Mouse (Mus musculus): ENCODE data around the gene Katnbl1.
"Not testable (repeated sequence)": the region's sequence is repeated elsewhere in the genome, so short reads cannot be mapped to it uniquely, and the experiment has no call there.

Gene Katnbl1

GRCm38 (mm10) chr2:112396649-112397048 is 17.6 kb downstream of the Katnbl1 start:
- no peak for DNase-seq

DNA sequence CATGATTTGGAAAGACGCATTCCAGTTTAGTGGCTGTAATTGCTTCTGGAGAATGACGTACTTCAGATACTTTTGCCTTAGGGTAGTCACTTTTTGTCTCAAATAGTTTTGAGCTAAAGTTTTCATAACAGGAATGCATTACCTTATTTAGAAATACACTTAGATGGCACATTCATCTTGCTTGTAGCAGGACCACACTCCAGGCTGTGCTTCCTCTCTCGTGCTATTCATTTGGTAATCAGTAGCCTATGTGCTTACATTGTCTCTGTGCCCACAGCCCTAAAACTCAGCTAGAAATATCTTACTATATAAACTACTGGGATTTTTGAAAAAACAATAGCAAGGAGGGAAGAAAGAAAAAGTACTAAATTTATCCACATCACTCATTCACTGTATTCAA is 28.0 kb downstream of the Katnbl1 start:
- no peak for DNase-seq

GRCm38 (mm10) chr2:112425308-112425707 is 46.3 kb downstream of the Katnbl1 start:
- no peak for DNase-seq

DNA sequence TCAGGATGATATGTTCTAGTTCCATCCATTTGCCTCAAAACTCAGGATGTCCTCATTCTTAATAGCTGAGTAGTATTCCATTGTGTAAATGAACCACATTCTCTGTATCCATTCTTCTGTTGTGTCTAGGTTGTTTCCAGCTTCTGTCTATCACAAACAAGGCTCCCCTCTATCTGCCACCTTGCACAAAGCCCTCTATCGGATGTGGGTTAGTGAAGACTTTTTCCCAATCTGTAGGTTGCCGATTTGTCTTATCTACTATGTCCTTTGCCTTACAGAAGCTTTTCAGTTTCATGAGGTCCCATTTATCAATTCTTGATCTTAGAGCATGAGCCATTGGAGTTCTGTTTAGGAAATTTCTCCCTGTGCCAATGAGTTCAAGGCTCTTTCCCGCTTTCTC is 49.5 kb downstream of the Katnbl1 start:
- not testable (repeated sequence) for DNase-seq

DNA sequence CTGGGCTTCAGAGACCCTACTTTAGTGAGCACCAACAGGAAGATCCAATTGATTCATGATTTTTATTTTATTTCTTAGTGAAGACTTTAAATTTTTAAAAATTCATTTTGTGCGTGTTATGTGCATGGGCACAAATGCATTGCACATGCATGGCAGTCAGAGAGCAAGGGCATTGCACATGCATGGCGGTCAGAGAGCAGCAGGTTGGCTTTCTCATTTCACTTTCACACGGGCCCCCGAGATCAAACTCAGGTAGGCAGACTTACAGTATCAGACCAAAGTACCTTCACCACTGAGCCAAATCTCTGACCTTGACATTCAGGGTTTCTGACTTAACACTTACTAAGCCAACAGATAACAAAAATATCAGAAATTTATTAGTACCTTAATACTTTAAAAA is 50.7 kb downstream of the Katnbl1 start:
- no peak for DNase-seq

- no peak for DNase-seq
Observed at GRCm38 (mm10) chr2:112430403-112430802, 51.4 kb downstream of the Katnbl1 start.

DNA sequence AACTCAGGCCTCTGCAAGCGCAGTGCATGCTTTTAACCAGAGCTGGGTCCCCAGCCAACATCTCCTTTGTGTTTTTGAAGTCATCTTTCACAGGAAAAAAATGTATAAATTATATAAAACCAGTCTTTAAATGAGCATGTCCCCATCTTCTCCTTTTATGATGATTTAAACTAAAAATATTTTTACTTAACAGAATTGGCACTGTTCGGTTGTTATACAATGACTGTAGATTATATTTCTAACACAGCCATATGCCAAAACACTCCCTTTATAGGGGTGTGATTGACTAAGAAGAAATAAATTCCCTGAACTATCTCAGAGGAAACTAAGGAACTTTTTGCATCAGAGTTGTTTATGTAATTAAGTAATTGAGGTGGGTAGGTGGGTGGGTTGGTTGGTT is 53.5 kb downstream of the Katnbl1 start:
- no peak for DNase-seq

DNA sequence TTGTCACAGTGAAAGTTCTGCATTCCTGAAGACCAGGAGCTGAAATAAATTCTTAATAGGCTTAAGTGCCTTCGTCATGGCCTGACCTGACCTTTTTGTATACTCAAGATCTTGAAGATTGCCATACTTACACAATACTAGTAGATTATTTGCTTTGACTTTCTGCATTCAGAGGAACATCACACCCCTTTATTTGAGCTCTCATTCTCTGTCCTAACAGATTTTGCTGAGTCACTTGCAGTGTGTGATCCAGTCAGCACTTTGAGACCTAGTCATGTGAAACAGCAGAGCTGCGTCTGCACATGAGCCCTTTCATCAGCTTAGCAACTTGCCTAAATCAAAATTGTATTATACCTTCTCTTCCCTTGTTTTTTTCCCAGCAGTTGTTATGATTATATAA is 54.3 kb downstream of the Katnbl1 start:
- DNase-seq: no peak

- DNase-seq: no peak
Observed at GRCm38 (mm10) chr2:112436292-112436691, 57.3 kb downstream of the Katnbl1 start.

DNA sequence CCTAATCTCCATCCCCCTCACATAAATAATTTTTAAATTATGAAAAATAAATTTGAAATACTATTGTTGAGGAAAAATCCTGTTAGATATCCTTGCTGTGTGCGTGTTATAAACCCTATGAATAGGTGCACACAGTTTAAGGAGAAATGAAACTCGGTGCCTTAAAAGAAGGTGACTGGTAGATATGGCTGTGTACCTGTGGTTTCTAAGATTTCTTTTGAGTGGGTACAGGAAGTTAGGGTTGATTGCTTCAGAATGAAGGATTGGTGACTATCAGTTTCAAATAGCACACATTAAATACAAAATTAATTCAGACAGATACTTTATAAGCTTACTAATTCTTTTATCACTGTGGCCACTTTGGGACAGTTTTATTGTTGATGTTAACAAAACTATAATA is 58.6 kb downstream of the Katnbl1 start:
- no peak for DNase-seq

DNA sequence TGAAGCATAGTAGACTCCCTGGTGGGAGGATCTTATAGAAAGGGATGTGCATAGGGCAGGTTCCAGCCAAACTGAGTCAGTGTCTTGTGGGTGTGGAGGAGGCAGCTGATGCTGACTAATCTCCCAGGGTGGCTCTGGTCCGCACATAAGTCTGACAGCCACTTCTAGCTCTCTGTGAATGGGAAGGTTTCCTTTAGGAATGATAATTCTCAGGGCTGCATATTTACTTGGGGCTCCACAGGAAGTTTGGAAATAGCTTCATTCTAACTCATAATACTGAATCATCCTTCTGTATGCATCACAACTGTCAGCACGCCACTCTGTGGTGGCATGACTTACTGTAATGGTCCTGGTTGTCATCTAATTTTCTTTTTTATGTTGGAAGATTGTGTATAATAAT is 64.5 kb downstream of the Katnbl1 start:
- DNase-seq: no peak

- no peak for DNase-seq
Observed at GRCm38 (mm10) chr2:112445511-112445910, 66.5 kb downstream of the Katnbl1 start.

DNA sequence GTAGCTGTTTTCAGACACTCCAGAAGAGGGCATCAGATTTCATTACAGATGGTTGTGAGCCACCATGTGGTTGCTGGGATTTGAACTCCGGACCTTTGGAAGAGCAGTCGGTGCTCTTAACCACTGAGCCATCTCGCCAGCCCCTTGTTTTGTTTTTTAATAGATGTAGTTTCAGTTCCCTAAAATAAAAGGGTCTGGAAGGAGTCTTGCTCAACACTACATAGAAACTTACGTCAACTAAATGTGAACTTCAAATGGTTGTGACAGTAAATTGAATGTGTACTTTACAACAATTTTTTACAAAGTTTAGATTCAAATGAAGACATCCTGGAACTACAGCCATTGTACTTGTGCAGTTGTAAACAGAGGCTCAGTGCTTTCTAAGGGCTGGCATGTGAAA is 69.0 kb downstream of the Katnbl1 start:
- not testable (repeated sequence) for DNase-seq

DNA sequence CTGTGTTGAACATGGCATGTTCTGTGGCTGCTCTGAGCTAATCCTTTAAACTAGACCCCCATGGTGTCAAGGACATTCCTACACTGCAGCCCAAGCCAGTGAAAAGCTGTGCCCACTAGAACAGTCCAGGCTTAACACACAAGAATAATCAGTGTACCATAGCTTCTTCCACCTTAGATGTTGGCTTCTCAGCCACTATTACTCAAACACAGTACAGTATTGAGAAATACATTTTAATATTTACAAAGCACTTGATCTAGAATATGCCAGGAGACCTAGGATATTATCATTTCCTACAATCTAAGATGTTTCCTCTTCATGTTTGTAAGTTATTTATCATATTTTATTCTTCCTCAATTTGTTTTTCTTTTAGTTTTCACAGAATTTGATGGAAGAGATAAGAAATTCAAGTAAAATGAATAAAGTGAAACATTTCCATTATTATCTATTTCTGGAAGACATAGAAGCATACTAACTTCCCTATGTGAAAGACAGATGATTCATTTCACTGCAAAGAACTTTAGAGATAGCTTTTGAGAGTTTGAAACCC is 69.6 kb downstream of the Katnbl1 start:
- no peak for DNase-seq

- no peak for DNase-seq
Observed at GRCm38 (mm10) chr2:112449597-112450296, 70.7 kb downstream of the Katnbl1 start.

- not testable (repeated sequence) for DNase-seq
Observed at GRCm38 (mm10) chr2:112452513-112452912, 73.5 kb downstream of the Katnbl1 start.

DNA sequence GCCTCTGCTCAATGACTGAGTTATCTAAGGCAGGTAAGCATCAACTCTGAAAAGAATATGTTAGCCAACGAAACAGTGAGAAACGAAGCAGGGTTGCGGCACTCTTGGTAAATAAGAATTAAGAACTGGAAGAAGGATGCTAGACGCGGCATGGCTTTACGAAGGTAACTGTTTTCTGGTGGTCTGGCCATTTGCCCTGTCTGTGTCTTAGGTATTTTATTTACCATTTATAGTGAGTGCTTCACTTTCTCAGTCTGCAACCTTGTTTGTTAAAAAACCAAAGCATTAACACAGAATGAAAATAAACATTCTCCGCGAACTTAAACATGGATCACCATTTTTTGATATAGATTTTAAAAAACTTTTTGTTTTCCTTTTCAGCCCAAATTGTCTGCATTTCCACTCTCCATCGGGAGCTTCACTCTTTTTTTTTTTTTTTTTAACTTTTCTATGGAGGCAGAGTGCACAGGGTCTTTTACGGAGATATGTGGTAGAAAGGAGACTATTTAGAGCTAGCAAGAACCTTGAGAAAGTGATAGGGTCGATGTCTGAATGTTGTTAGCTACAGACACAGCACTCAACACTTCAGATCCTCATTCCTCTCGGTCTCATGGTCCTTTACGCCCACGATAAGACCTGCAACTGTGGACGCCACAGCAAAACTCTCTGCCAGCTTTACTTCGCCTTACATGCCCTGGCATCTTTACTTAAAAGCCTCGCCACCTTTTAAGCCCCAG is 75.3 kb downstream of the Katnbl1 start:
- DNase-seq: no peak

DNA sequence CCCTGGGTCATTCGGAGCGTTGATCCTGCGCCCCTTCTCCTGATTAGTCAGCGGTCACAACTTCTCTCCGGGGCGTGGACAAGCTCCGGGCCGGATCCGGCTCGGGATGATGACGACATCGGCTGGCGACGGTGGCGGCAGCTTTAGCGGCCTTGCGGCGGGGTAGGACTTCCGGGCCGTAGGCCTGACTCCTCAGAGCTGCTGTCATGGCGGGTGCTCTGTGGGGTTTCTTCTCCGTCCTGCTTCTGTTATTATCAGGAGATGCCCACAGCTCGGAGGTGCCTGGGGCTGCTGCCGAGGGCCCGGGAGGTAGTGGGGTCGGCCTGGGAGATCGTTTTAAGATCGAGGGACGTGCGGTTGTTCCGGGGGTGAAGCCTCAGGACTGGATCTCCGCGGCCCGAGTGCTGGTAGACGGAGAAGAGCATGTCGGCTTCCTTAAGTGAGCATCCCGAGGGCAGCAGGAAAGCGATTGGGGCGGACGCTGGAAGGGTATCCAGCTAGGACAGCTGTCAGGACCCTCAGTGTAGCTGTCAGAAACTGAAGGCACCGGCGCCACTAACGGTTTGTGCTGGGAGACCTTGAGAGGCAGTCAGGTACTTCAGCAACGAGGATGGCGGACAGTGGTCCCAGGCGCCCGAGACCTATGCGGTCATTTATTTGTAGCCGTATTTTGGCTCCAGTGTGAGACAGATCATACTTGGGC is 76.0 kb downstream of the Katnbl1 start, which contains the start of gene Emc7:
Gene Emc7, plus strand, starts transcription at position 136 of the 703 bp plus-strand sequence.
- DNase-seq: peak; percentile 91 to 92

GRCm38 (mm10) chr2:112460557-112460956 is 81.5 kb downstream of the Katnbl1 start:
- no peak for DNase-seq

Measured in thymus, adult 18-20 months (tissue).